Comparison of ENCODE assay signal across 10 mouse cellular contexts in genomic region chrX:136761103-136762074, GRCm38 (mm10). TPM values are rescaled to one million over a fixed set of nuclear protein-coding genes. Genes with fewer than 3 reads are reported as not detected.
DNase-seq lines count a peak whose midpoint lies in the region; ATAC-seq and TF ChIP-seq lines count a peak whose summit lies in the region.
"Had no signal": no experiment of that assay in that cellular context is flagged by ENCODE, and none has a peak within 500 bp of the region (broad histone marks: within the 10 kb centered on the region; RNA-seq: fewer than 3 reads in every experiment).

No protein-coding gene starts in this region.

- TF ChIP-seq EP300 in stomach, postnatal 0 days (optimal IDR thresholded peaks at IDR 0.05) = no peak

- no peak overlapping the region for H3K4me3 ChIP-seq in kidney, embryonic 14.5 days (ENCODE audit: low read length)
- H3K4me3 ChIP-seq in hindbrain, embryonic 12.5 days = no peak overlapping the region
- H3K4me3 ChIP-seq in stomach, postnatal 0 days (ENCODE audit: low read depth, low read length) = no peak overlapping the region
- H3K4me3 ChIP-seq: embryonic facial prominence, embryonic 13.5 days; liver, embryonic 13.5 days had no signal

- DNase-seq in kidney, adult 11 months = no peak
- DNase-seq in CD4-positive, CD25-positive, alpha-beta regulatory T cell, adult 2 months (ENCODE audit: low read depth, low spot score) = peak; percentile 55
- DNase-seq in R1 (ENCODE audit: low read depth, low spot score) = peak; percentile 61
- no peak for DNase-seq in stomach, postnatal 0 days (ENCODE audit: low spot score)
- no peak for DNase-seq in ovary, postnatal 14 days (ENCODE audit: low spot score)
- no peak for DNase-seq in yolk sac, embryonic 10.5 days (ENCODE audit: low spot score)
- DNase-seq: liver, embryonic 13.5 days had no signal

- H3K4me1 ChIP-seq in kidney, embryonic 14.5 days (ENCODE audit: control insufficient read depth, insufficient read depth, low read length) = no peaks in the 10 kb centered on the region
- H3K4me1 ChIP-seq in hindbrain, embryonic 12.5 days = no peaks in the 10 kb centered on the region
- no peaks in the 10 kb centered on the region for H3K4me1 ChIP-seq in stomach, postnatal 0 days (replicated peaks; ENCODE audit: control insufficient read depth, insufficient read depth)
- H3K4me1 ChIP-seq: embryonic facial prominence, embryonic 13.5 days; liver, embryonic 13.5 days had no signal

- ATAC-seq in kidney, embryonic 14.5 days (ENCODE audit: low FRiP score, low TSS enrichment) = 0 out of 2 replicates have a peak, but pooled peaks have one; percentile 46
- 0 out of 2 replicates have a peak, but pooled peaks have one; percentile 40 for ATAC-seq in hindbrain, embryonic 12.5 days (ENCODE audit: low FRiP score)
- no peak for ATAC-seq in stomach, postnatal 0 days (ENCODE audit: low FRiP score, low TSS enrichment)

- 76% methylated on average over 11 of the region's 11 CpGs for WGBS in kidney, embryonic 14.5 days
- WGBS in hindbrain, embryonic 12.5 days = 77% methylated on average over 11 of the region's 11 CpGs
- WGBS in stomach, postnatal 0 days = 65% methylated on average over 11 of the region's 11 CpGs

- peak; percentile 66 for TF ChIP-seq CTCF in stomach, postnatal 0 days (IDR thresholded peaks at IDR 0.05; ENCODE audit: low read depth)

- H3K4me2 ChIP-seq in kidney, embryonic 14.5 days (replicated peaks; ENCODE audit: low read depth, low read length) = no peak overlapping the region
- no peak overlapping the region for H3K4me2 ChIP-seq in hindbrain, embryonic 12.5 days (replicated peaks)
- no peak overlapping the region for H3K4me2 ChIP-seq in stomach, postnatal 0 days (replicated peaks; ENCODE audit: low read depth)
- H3K4me2 ChIP-seq: embryonic facial prominence, embryonic 13.5 days; liver, embryonic 13.5 days had no signal

- H3K27ac ChIP-seq in kidney, embryonic 14.5 days (ENCODE audit: low read depth, low read length) = no peak overlapping the region
- H3K27ac ChIP-seq in hindbrain, embryonic 12.5 days = no peak overlapping the region
- H3K27ac ChIP-seq in stomach, postnatal 0 days (replicated peaks) = no peak overlapping the region
- H3K27ac ChIP-seq: embryonic facial prominence, embryonic 13.5 days; liver, embryonic 13.5 days had no signal

- H3K27me3 ChIP-seq in kidney, embryonic 14.5 days (ENCODE audit: control insufficient read depth, insufficient read depth, low read length) = no peaks in the 10 kb centered on the region
- 0 out of 2 replicates have a peak, but pooled peaks cover 2% of the 10 kb centered on the region for H3K27me3 ChIP-seq in hindbrain, embryonic 12.5 days
- H3K27me3 ChIP-seq in stomach, postnatal 0 days (ENCODE audit: control insufficient read depth, insufficient read depth, low read length) = no peaks in the 10 kb centered on the region
- H3K27me3 ChIP-seq: liver, embryonic 13.5 days had no signal

- H3K9ac ChIP-seq in kidney, embryonic 14.5 days (ENCODE audit: low read depth, low read length) = no peak overlapping the region
- no peak overlapping the region for H3K9ac ChIP-seq in hindbrain, embryonic 12.5 days
- H3K9ac ChIP-seq in stomach, postnatal 0 days (ENCODE audit: low read length) = no peak overlapping the region
- H3K9ac ChIP-seq: embryonic facial prominence, embryonic 13.5 days; liver, embryonic 13.5 days had no signal

- no peaks in the 10 kb centered on the region for H3K9me3 ChIP-seq in kidney, embryonic 14.5 days (ENCODE audit: control insufficient read depth, low read length)
- no peaks in the 10 kb centered on the region for H3K9me3 ChIP-seq in hindbrain, embryonic 12.5 days (replicated peaks)
- no peaks in the 10 kb centered on the region for H3K9me3 ChIP-seq in stomach, postnatal 0 days (ENCODE audit: control insufficient read depth, low read length)
- H3K9me3 ChIP-seq: embryonic facial prominence, embryonic 13.5 days; liver, embryonic 13.5 days had no signal

- no peaks in the 10 kb centered on the region; the same call in 1 of the 2 replicates for H3K36me3 ChIP-seq in kidney, embryonic 14.5 days (ENCODE audit: control insufficient read depth, insufficient read depth, low read length)
- H3K36me3 ChIP-seq in hindbrain, embryonic 12.5 days = no peaks in the 10 kb centered on the region
- H3K36me3 ChIP-seq in stomach, postnatal 0 days (ENCODE audit: control insufficient read depth, insufficient read depth, low read length) = no peaks in the 10 kb centered on the region
- H3K36me3 ChIP-seq: embryonic facial prominence, embryonic 13.5 days; liver, embryonic 13.5 days had no signal

RNA-seq across cellular contexts. Expression of gene Morf4l2, which starts 17.9 kb away (rescaled TPM):
- polyA plus RNA-seq in kidney, embryonic 14.5 days (2014; fragmentation: Nextera tagmentation; extraction: Ambion mirVana) = 479 and 609 TPM in 2 replicates
- 569 and 598 TPM in 2 replicates for polyA plus RNA-seq in hindbrain, embryonic 12.5 days (2016; fragmentation: Nextera tagmentation; extraction: Ambion mirVana)
- polyA plus RNA-seq in stomach, postnatal 0 days (2015; fragmentation: Nextera tagmentation; extraction: Ambion mirVana) = 303 and 335 TPM in 2 replicates

RNA-seq across cellular contexts. Expression of gene Glra4, which starts 18.6 kb away (rescaled TPM):
- 0.13 and 0.19 TPM in 2 replicates for polyA plus RNA-seq in kidney, embryonic 14.5 days (2014; fragmentation: Nextera tagmentation; extraction: Ambion mirVana)
- 0.17 and 0.18 TPM in 2 replicates for polyA plus RNA-seq in hindbrain, embryonic 12.5 days (2016; fragmentation: Nextera tagmentation; extraction: Ambion mirVana)
- polyA plus RNA-seq in stomach, postnatal 0 days (2015; fragmentation: Nextera tagmentation; extraction: Ambion mirVana) = not detected in 2 replicates
- polyA plus RNA-seq: embryonic facial prominence, embryonic 13.5 days; liver, embryonic 13.5 days had no signal

RNA-seq across cellular contexts. Expression of gene Tceal1, which starts 53.6 kb away (rescaled TPM):
- polyA plus RNA-seq in kidney, embryonic 14.5 days (2014; fragmentation: Nextera tagmentation; extraction: Ambion mirVana) = 9.5 and 11.3 TPM in 2 replicates
- polyA plus RNA-seq in hindbrain, embryonic 12.5 days (2016; fragmentation: Nextera tagmentation; extraction: Ambion mirVana) = 12.9 and 14.2 TPM in 2 replicates
- 7.6 and 8.2 TPM in 2 replicates for polyA plus RNA-seq in stomach, postnatal 0 days (2015; fragmentation: Nextera tagmentation; extraction: Ambion mirVana)

Comparison
In these comparisons a context has a peak if more than half of its experiments do, and no peak if none do; other contexts are left out.
1. DNase-seq: peak in CD4-positive, CD25-positive, alpha-beta regulatory T cell, adult 2 months (single experiment) and R1 (single experiment); none in kidney, adult 11 months (single experiment), stomach, postnatal 0 days (single experiment), ovary, postnatal 14 days (single experiment) and yolk sac, embryonic 10.5 days (single experiment).